Mouse (Mus musculus) hindbrain, embryonic 11.5 days (tissue): ENCODE results near the gene Rasgef1b. TPM values are rescaled to one million over a fixed set of nuclear protein-coding genes. Genes with fewer than 3 reads are reported as not detected.

Experiments used
- ATAC-seq: fragments of 200-750 bp; cut with Nextera tagmentation; 2 replicates; pipeline ENCODE4 v1.8.0; 2017; ENCODE audit warnings: mild to moderate bottlenecking, moderate TSS enrichment, moderate library complexity; ENCODE audit not compliant: low FRiP score
- DNase-seq: peaks from one replicate; pipeline ENCODE4 v3.0.0-alpha.2; 2015; ENCODE audit warnings: low spot score
- H3K27ac ChIP-seq: fragments of 300-500 bp; sonication (generic); 2 replicates; pipeline ENCODE4 v1.5.1; 2014; ENCODE audit warnings: mild to moderate bottlenecking, low read depth, low read length
- H3K27me3 ChIP-seq: fragments of 300-500 bp; sonication (generic); 2 replicates; pipeline ENCODE4 v1.6.1; 2014; ENCODE audit warnings: mild to moderate bottlenecking, low read length, moderate library complexity, mixed read lengths; ENCODE audit not compliant: control insufficient read depth, insufficient read depth
- H3K36me3 ChIP-seq: fragments of 300-500 bp; sonication (generic); 2 replicates; pipeline ENCODE4 v1.6.1; 2014; ENCODE audit warnings: mild to moderate bottlenecking, low read length, moderate library complexity, mixed read lengths; ENCODE audit not compliant: control insufficient read depth, insufficient read depth
- H3K4me1 ChIP-seq: fragments of 300-500 bp; sonication (generic); replicated peaks from 2 replicates; pipeline ENCODE4 v1.6.1; 2014; ENCODE audit warnings: low read length, mixed read lengths; ENCODE audit not compliant: control insufficient read depth, insufficient read depth
- H3K4me2 ChIP-seq: fragments of 300-500 bp; sonication (generic); replicated peaks from 2 replicates; pipeline ENCODE4 v1.6.1; 2014; ENCODE audit warnings: mild to moderate bottlenecking, low read depth, low read length
- H3K4me3 ChIP-seq: fragments of 300-500 bp; sonication (generic); 2 replicates; pipeline ENCODE4 v1.5.1; 2014; ENCODE audit warnings: low read depth, low read length
- H3K9ac ChIP-seq: fragments of 300-500 bp; sonication (generic); 2 replicates; pipeline ENCODE4 v1.6.1; 2014; ENCODE audit warnings: low read depth, low read length
- H3K9me3 ChIP-seq: fragments of 300-500 bp; sonication (generic); 2 replicates; pipeline ENCODE4 v1.6.1; 2016; ENCODE audit warnings: low read length; ENCODE audit not compliant: control insufficient read depth
- WGBS: fragments of 180-500 bp; shearing (Covaris S2); extraction: QIAGEN DNeasy Blood & Tissue Kit; methylation state at CpG from one replicate; pipeline ENCODE4 v1.1.7; 2014; 5-methylcytosine and 5-hydroxymethylcytosine counted together
- polyA plus RNA-seq: library from polyadenylated mRNA; unstranded; fragments of >200 nt; fragmentation: Nextera tagmentation; extraction: Ambion mirVana; gene quantifications from 2 replicates; pipeline ENCODE4 v1.2.1, GENCODE M21; 2014

The Rasgef1b gene
- polyA plus RNA-seq, 1 experiment from 2014 or later, result 14.1 TPM

- no peak overlapping the region for H3K4me2 ChIP-seq
- no peak overlapping the region for H3K27ac ChIP-seq
- no peaks in the 10 kb centered on the region for H3K4me1 ChIP-seq
- H3K9me3 ChIP-seq, result no peaks in the 10 kb centered on the region
- H3K4me3 ChIP-seq, result no peak overlapping the region
- no peak for DNase-seq
- no peak for ATAC-seq
- 77% methylated on average over 6 of the region's 6 CpGs for WGBS
- H3K27me3 ChIP-seq, result no peaks in the 10 kb centered on the region
- no peaks in the 10 kb centered on the region for H3K36me3 ChIP-seq
- H3K9ac ChIP-seq, result no peak overlapping the region
These were observed 288.8 kb downstream of the Rasgef1b start for GRCm38 (mm10) chr5:99440109-99440508.

- Histone ChIP-seq H3K27ac (no peak overlapping the region), H3K4me1 (no peaks in the 10 kb centered on the region), H3K9me3 (no peaks in the 10 kb centered on the region), H3K9ac (no peak overlapping the region), H3K4me3 (no peak overlapping the region), H3K4me2 (no peak overlapping the region), H3K36me3 (no peaks in the 10 kb centered on the region), H3K27me3 (no peaks in the 10 kb centered on the region)
- no peak for DNase-seq
- no peak for ATAC-seq
- 64% methylated on average over 1 of the region's 1 CpGs for WGBS
These were observed 290.3 kb downstream of the Rasgef1b start for GRCm38 (mm10) chr5:99438526-99438925.

GRCm38 (mm10) chr5:99434226-99434625, 294.6 kb downstream of the Rasgef1b start:
- Histone ChIP-seq H3K9me3 (no peaks in the 10 kb centered on the region), H3K36me3 (no peaks in the 10 kb centered on the region), H3K4me3 (no peak overlapping the region), H3K27ac (no peak overlapping the region), H3K9ac (no peak overlapping the region), H3K4me1 (no peaks in the 10 kb centered on the region), H3K27me3 (no peaks in the 10 kb centered on the region), H3K4me2 (no peak overlapping the region)
- DNase-seq, result no peak
- 87% methylated on average over 4 of the region's 4 CpGs for WGBS
- no peak for ATAC-seq

- Histone ChIP-seq H3K4me3 (no peak overlapping the region), H3K9me3 (no peaks in the 10 kb centered on the region), H3K9ac (no peak overlapping the region), H3K27ac (no peak overlapping the region), H3K4me2 (no peak overlapping the region), H3K4me1 (no peaks in the 10 kb centered on the region), H3K36me3 (no peaks in the 10 kb centered on the region), H3K27me3 (no peaks in the 10 kb centered on the region)
- DNase-seq, result no peak
- ATAC-seq, result no peak
- 89% methylated on average over 8 of the region's 8 CpGs for WGBS
These were observed 296.4 kb downstream of the Rasgef1b start for GRCm38 (mm10) chr5:99432471-99432870.

GRCm38 (mm10) chr5:99429273-99429672, 299.6 kb downstream of the Rasgef1b start:
- WGBS, result 92% methylated on average over 8 of the region's 8 CpGs
- H3K27ac ChIP-seq, result no peak overlapping the region

GRCm38 (mm10) chr5:99428648-99429047, 300.2 kb downstream of the Rasgef1b start:
- no peaks in the 10 kb centered on the region for H3K9me3 ChIP-seq
- no peaks in the 10 kb centered on the region for H3K36me3 ChIP-seq
- no peaks in the 10 kb centered on the region for H3K27me3 ChIP-seq
- 88% methylated on average over 5 of the region's 5 CpGs for WGBS
- H3K27ac ChIP-seq, result no peak overlapping the region
- no peak overlapping the region for H3K4me2 ChIP-seq
- no peaks in the 10 kb centered on the region for H3K4me1 ChIP-seq
- H3K4me3 ChIP-seq, result no peak overlapping the region
- ATAC-seq (no peak), DNase-seq (no peak)
- no peak overlapping the region for H3K9ac ChIP-seq

More at GRCm38 (mm10) chr5:99429273-99429672, 299.6 kb downstream of the Rasgef1b start:
- Histone ChIP-seq H3K4me1 (no peaks in the 10 kb centered on the region), H3K27me3 (no peaks in the 10 kb centered on the region), H3K4me2 (no peak overlapping the region), H3K9me3 (no peaks in the 10 kb centered on the region), H3K4me3 (no peak overlapping the region), H3K9ac (no peak overlapping the region), H3K36me3 (no peaks in the 10 kb centered on the region)
- DNase-seq (no peak), ATAC-seq (no peak)

GRCm38 (mm10) chr5:99423271-99423670, 305.6 kb downstream of the Rasgef1b start:
- Histone ChIP-seq H3K4me2 (no peak overlapping the region), H3K36me3 (no peaks in the 10 kb centered on the region), H3K9me3 (no peaks in the 10 kb centered on the region), H3K4me3 (no peak overlapping the region), H3K27ac (no peak overlapping the region), H3K4me1 (no peaks in the 10 kb centered on the region), H3K27me3 (no peaks in the 10 kb centered on the region), H3K9ac (no peak overlapping the region)
- no peak for DNase-seq
- WGBS, result 83% methylated on average over 5 of the region's 5 CpGs
- no peak for ATAC-seq

GRCm38 (mm10) chr5:99422856-99423255, 306.0 kb downstream of the Rasgef1b start:
- 93% methylated on average over 4 of the region's 4 CpGs for WGBS
- no peaks in the 10 kb centered on the region for H3K4me1 ChIP-seq
- no peaks in the 10 kb centered on the region for H3K27me3 ChIP-seq
- no peak overlapping the region for H3K4me3 ChIP-seq
- no peak overlapping the region for H3K9ac ChIP-seq
- no peak overlapping the region for H3K4me2 ChIP-seq
- DNase-seq (no peak), ATAC-seq (no peak)
- no peaks in the 10 kb centered on the region for H3K9me3 ChIP-seq
- H3K27ac ChIP-seq, result no peak overlapping the region
- no peaks in the 10 kb centered on the region for H3K36me3 ChIP-seq

GRCm38 (mm10) chr5:99422092-99422491, 306.8 kb downstream of the Rasgef1b start:
- H3K27ac ChIP-seq, result no peak overlapping the region
- no peaks in the 10 kb centered on the region for H3K9me3 ChIP-seq
- H3K4me1 ChIP-seq, result no peaks in the 10 kb centered on the region
- no peak overlapping the region for H3K4me3 ChIP-seq
- no peak overlapping the region for H3K4me2 ChIP-seq
- ATAC-seq, result no peak
- DNase-seq, result no peak
- H3K9ac ChIP-seq, result no peak overlapping the region
- no peaks in the 10 kb centered on the region for H3K36me3 ChIP-seq
- no peaks in the 10 kb centered on the region for H3K27me3 ChIP-seq
- 90% methylated on average over 6 of the region's 6 CpGs for WGBS
